Mouse (Mus musculus): ENCODE measurements around the gene Vmn2r72. TPM values are rescaled to one million over a fixed set of nuclear protein-coding genes. Genes with fewer than 3 reads are reported as not detected.

The Vmn2r72 gene
- total RNA-seq (2023), result not detected

DNA sequence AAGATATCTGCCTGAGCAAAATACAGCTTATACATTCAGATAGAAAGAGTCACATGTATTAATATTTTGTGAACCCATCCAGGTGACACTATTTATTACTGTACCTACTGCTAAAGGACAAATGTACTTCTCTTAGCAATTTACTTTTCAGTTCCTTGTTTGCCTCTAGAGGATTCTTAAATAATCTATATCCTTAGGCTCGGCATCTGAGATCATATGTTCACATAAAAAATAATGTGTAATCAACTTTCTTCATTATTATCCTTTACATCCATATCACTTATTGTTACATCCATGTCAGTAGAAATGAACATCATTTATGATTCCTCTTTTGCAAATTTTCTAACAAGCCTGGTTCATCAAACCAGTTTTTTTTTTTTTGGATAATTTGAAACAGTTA is at the start of gene Vmn2r72:
Vmn2r72 (minus strand) TSS at position 101 of the 400 bp plus-strand sequence.

Other genes starting within 250 kb of the Vmn2r72 start
- not detected for gene Vmn2r71, start 192.0 kb downstream of the Vmn2r72 start, total RNA-seq (2023)
- not detected for gene Vmn2r70, start 185.9 kb downstream of the Vmn2r72 start, total RNA-seq (2023)
- not detected for gene Vmn2r73, start 121.2 kb upstream of the Vmn2r72 start, total RNA-seq (2023)
- gene Vmn2r74, start 206.5 kb upstream of the Vmn2r72 start, total RNA-seq (2023), result not detected

Data from CD4-positive naive resting alpha-beta T cell, adult 76 days (primary cell).